Mouse (Mus musculus) C2C12 (cell line): Measurements from ENCODE around the gene Spef2.

Experiments used
- CEBPB ChIP-seq: IDR thresholded peaks from one replicate; pipeline ENCODE4 v1.6.1; 2011; ENCODE audit warnings: low read depth, mild to moderate bottlenecking, control low read depth, moderate library complexity
- CTCF ChIP-seq: IDR thresholded peaks from one replicate; pipeline ENCODE4 v1.5.1; 2011; ENCODE audit not compliant: control insufficient read depth, insufficient read depth, insufficient read length
- FOSL1 ChIP-seq: IDR thresholded peaks from one replicate; pipeline ENCODE4 v1.8.0; 2011; ENCODE audit warnings: mild to moderate bottlenecking, low read length; ENCODE audit not compliant: poor library complexity, insufficient read depth, severe bottlenecking
- MAX ChIP-seq: IDR thresholded peaks from one replicate; pipeline ENCODE4 v1.6.1; 2011; ENCODE audit warnings: mild to moderate bottlenecking, control low read depth
- MYOD1 ChIP-seq: IDR thresholded peaks from one replicate; pipeline ENCODE4 v1.6.1; 2011; ENCODE audit warnings: low read depth; ENCODE audit not compliant: control insufficient read depth, insufficient read length
- USF1 ChIP-seq: IDR thresholded peaks from one replicate; pipeline ENCODE4 v1.6.1; 2011; ENCODE audit warnings: low read depth, mild to moderate bottlenecking, control low read depth, moderate library complexity

DNA sequence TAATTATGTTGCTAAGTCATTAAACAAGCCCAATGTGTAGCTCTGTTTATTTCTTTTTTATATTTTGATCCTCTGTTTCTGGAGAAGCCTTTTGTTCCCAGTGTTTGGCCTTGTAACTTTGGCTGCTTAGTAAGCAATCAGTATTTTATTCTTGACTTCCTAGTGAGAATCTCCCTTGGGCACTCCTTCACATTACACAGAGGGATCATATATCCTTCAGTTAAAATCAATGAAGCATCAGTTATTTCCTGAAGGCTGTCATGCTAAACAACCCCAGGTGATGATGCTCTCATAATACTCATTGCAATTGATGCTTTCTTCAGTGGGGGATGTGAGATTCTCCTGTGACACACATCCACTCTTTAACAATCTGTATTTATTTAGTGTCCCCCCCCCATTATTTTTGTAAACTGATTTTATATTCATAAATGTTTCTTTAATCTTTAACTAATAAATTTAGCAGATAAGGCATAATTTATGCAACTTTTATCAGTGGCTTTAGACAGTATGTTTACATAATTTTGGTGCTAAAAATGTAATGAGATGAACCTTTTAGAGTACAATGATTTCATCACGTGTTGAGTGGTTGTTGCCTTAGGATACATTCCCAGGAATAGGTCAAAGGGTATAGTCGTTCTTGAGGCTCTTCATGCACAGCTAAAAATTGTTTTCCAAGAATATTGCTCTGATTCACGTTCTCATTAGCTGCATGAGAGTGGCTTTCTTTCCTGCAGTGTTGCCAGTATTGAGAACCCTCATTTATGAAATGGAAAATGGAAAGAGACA, 39.8 kb upstream of the Spef2 start:
- TF ChIP-seq CTCF (no peak), MYOD1 (no peak), CEBPB (no peak), USF1 (no peak), MAX (no peak), FOSL1 (no peak)
